Mouse (Mus musculus): ENCODE data around the gene Proser2. TPM values are rescaled to one million over a fixed set of nuclear protein-coding genes. Genes with fewer than 3 reads are reported as not detected.

The Proser2 gene
- 5.2 and 5.9 TPM in 2 replicates for polyA plus RNA-seq (2011; ENCODE audit: insufficient read depth, insufficient read length, low read depth, missing spikeins)

DNA sequence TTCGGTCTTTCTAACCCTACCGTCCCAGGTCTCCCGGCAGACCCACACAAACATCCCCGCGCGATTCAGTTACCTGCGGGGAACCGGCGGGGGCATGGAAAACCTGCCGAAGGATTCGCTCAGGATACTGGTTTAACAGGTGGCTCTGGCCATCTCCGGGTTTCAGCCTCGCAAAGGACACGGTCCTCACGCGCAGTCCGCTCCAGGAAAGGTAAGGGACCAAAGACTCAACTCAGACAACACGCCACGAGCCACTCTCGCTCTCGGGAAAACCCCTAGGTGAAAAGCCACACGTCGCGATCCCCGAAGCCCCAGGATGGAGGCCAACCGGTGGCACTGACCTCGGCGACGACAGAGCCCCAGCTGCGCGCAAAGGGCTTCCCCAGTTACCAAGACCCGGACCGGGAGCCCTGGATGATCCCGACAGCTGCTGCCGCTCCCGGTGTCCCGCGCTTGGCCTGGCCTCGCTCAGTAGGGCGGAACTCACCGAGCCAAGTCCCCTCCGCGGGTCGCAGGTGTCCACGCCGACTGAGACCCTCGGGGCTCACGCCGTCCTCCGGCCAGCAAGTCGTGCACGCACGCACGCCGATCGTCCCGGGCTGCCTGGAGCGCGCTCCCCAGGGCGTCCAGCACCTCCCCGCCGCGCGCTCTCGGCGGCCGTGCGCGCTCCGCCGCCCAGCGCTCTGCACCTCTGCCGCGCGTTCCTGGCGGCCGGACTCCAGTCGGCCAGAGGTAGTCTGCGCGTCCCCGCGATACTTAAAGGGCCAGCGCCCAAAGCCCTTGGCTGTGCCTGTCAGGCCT lies at the start of gene Proser2:
Gene Proser2, minus strand, starts transcription at position 657 of the 801 bp plus-strand sequence.
- peak within 1 kb of the TSS; percentile 80 for H3K4me3 ChIP-seq (ENCODE audit: low read depth, low read length)
- no peaks in the 10 kb centered on the region for H3K9me3 ChIP-seq (replicated peaks; ENCODE audit: control insufficient read depth, insufficient read depth, low read length, poor library complexity, severe bottlenecking)
- peak within 1 kb of the TSS; percentile 51 for H3K9ac ChIP-seq (ENCODE audit: low read depth, poor library complexity, severe bottlenecking)
- no peaks in the 10 kb centered on the region; the same call in 1 of the 2 replicates for H3K27me3 ChIP-seq (ENCODE audit: control insufficient read depth, insufficient read depth, low read length, poor library complexity, severe bottlenecking)
- no peaks in the 10 kb centered on the region for H3K4me1 ChIP-seq (ENCODE audit: control insufficient read depth, insufficient read depth, low read length)
- no peak for TF ChIP-seq EP300 (IDR thresholded peaks at IDR 0.05; ENCODE audit: insufficient read depth, low read depth, low read length)
- TF ChIP-seq POLR2A (IDR thresholded peaks at IDR 0.05; ENCODE audit: insufficient read depth, low read length), result no peak
- no peak for TF ChIP-seq CTCF (IDR thresholded peaks at IDR 0.05; ENCODE audit: low read depth, low read length)
- H3K36me3 ChIP-seq (ENCODE audit: control insufficient read depth, insufficient read depth, low read length, poor library complexity, severe bottlenecking), result no peaks in the 10 kb centered on the region
- no peak within 1 kb of the TSS for H3K27ac ChIP-seq (ENCODE audit: insufficient read depth, low read length)

DNA sequence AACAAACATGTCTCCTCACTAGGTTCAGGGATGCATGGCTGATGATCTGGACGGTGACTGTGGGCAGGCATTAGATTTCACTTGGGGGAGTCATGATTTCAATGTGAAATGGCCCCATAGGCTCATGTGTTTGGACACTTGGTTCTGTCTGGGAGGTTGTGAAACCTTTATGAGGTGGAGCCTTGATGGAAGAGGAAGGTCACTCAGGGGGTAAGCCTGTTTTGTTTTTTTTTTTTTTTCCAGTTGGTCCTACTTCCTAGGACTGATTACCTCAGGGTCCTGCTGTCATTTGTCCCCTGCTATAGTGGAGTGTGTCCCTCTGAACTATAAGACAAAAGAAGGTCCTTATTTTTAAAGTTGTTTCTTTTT lies 49.7 kb upstream of the Proser2 start:
- Histone ChIP-seq H3K27ac (ENCODE audit: insufficient read depth, low read length) (no peak overlapping the region), H3K27me3 (ENCODE audit: control insufficient read depth, insufficient read depth, low read length, poor library complexity, severe bottlenecking) (no peaks in the 10 kb centered on the region), H3K4me3 (ENCODE audit: low read depth, low read length) (no peak overlapping the region), H3K36me3 (ENCODE audit: control insufficient read depth, insufficient read depth, low read length, poor library complexity, severe bottlenecking) (no peaks in the 10 kb centered on the region), H3K4me1 (ENCODE audit: control insufficient read depth, insufficient read depth, low read length) (no peaks in the 10 kb centered on the region), H3K9me3 (replicated peaks; ENCODE audit: control insufficient read depth, insufficient read depth, low read length, poor library complexity, severe bottlenecking) (no peaks in the 10 kb centered on the region), H3K9ac (ENCODE audit: low read depth, poor library complexity, severe bottlenecking) (no peak overlapping the region)
- TF ChIP-seq CTCF (IDR thresholded peaks at IDR 0.05; ENCODE audit: low read depth, low read length) (no peak), POLR2A (IDR thresholded peaks at IDR 0.05; ENCODE audit: insufficient read depth, low read length) (no peak), EP300 (IDR thresholded peaks at IDR 0.05; ENCODE audit: insufficient read depth, low read depth, low read length) (no peak)

DNA sequence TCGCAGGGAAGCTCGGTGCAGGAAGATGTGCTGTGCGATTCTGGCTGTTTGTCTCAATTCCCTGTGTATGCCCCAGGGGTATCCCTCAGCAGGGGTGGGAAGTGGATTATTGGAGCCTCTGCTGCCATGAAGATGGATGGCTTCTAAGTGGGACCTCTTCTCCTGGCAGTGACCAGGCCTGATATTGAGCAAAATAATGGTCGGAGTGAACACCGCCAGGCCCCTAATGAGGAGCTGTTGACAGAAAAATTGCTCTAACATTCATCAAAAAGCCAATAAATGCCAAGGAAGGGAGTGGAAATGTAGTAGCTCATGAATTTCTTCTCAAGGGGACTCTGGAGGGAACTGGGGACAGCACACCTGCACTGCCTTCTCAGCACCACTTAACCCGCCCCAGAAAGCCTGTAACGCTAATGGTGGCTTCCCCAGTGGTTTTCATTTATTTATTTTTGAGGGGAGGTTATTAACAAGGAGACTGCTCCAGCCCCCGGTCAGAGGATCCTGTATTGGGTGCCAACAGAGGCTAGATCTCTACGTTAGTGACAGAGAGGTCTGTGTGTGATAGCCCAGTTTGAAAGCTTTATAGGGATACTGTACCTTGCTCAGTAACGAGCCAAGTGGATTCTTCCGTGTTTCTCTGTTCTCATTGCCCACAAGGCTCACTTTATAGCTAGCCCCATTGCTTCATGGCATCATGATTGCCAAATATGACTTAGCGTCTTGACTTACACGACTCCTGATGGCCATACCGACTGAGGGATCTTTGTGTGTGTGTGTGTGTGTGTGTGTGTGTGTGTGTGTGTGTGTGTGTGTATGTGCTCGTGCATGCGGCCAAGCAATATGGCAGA lies 49.1 kb upstream of the Proser2 start:
- H3K27ac ChIP-seq (ENCODE audit: insufficient read depth, low read length), result no peak overlapping the region
- H3K9me3 ChIP-seq (replicated peaks; ENCODE audit: control insufficient read depth, insufficient read depth, low read length, poor library complexity, severe bottlenecking), result no peaks in the 10 kb centered on the region
- TF ChIP-seq EP300 (IDR thresholded peaks at IDR 0.05; ENCODE audit: insufficient read depth, low read depth, low read length) (no peak), CTCF (IDR thresholded peaks at IDR 0.05; ENCODE audit: low read depth, low read length) (no peak)

DNA sequence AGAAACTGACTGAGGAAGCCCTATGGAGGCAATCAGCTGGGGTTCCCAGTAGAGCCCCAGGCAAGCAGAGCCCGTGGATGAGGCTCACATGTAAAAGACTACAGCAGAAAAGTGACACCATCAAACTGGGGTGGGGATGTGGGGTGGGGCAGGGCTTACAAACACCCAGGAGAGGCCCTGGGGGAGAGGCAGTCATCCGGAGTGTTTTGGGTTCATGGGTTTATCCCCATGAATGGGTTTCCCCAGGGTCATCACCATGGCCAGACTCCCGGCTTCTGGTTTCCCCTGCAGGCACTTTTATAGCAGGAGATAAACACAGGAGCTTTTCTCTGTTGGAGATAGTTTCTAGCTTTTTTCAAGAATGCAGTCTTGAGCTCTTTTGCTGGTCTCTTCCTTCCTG lies 43.0 kb upstream of the Proser2 start:
- Histone ChIP-seq H3K27ac (ENCODE audit: insufficient read depth, low read length) (peak overlapping the region; percentile 31; the same call in 1 of the 2 replicates), H3K36me3 (ENCODE audit: control insufficient read depth, insufficient read depth, low read length, poor library complexity, severe bottlenecking) (no peaks in the 10 kb centered on the region), H3K9me3 (replicated peaks; ENCODE audit: control insufficient read depth, insufficient read depth, low read length, poor library complexity, severe bottlenecking) (peaks cover 10% of the 10 kb centered on the region), H3K4me3 (ENCODE audit: low read depth, low read length) (no peak overlapping the region), H3K27me3 (ENCODE audit: control insufficient read depth, insufficient read depth, low read length, poor library complexity, severe bottlenecking) (no peaks in the 10 kb centered on the region), H3K4me1 (ENCODE audit: control insufficient read depth, insufficient read depth, low read length) (peaks cover 2% of the 10 kb centered on the region), H3K9ac (ENCODE audit: low read depth, poor library complexity, severe bottlenecking) (no peak overlapping the region)
- no peak for TF ChIP-seq CTCF (IDR thresholded peaks at IDR 0.05; ENCODE audit: low read depth, low read length)
- no peak for TF ChIP-seq POLR2A (IDR thresholded peaks at IDR 0.05; ENCODE audit: insufficient read depth, low read length)
- TF ChIP-seq EP300 (IDR thresholded peaks at IDR 0.05; ENCODE audit: insufficient read depth, low read depth, low read length), result no peak

More for the DNA sequence above, 49.1 kb upstream of the Proser2 start:
- Histone ChIP-seq H3K4me3 (ENCODE audit: low read depth, low read length) (no peak overlapping the region), H3K36me3 (ENCODE audit: control insufficient read depth, insufficient read depth, low read length, poor library complexity, severe bottlenecking) (no peaks in the 10 kb centered on the region), H3K27me3 (ENCODE audit: control insufficient read depth, insufficient read depth, low read length, poor library complexity, severe bottlenecking) (no peaks in the 10 kb centered on the region), H3K4me1 (ENCODE audit: control insufficient read depth, insufficient read depth, low read length) (no peaks in the 10 kb centered on the region), H3K9ac (ENCODE audit: low read depth, poor library complexity, severe bottlenecking) (no peak overlapping the region)

DNA sequence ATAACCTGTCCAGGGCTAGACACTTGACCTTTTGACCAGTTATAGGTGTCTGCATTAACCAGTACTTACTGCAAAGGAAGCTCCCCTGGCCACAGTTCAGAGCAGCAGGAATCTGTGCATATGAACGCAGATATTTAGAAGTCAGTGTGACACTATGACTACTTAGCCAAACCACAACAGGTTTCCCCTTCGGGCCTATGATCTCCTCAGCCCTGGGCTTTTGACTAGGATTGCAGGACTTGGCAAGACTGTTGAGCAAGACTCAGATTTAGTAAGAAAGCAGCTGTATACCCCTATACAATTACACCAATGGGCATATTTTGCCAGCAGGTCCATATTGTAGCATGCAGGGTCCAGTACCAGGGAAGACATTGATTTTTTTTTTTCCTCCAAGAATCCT lies 38.5 kb upstream of the Proser2 start:
- TF ChIP-seq POLR2A (IDR thresholded peaks at IDR 0.05; ENCODE audit: insufficient read depth, low read length) (no peak), CTCF (IDR thresholded peaks at IDR 0.05; ENCODE audit: low read depth, low read length) (no peak), EP300 (IDR thresholded peaks at IDR 0.05; ENCODE audit: insufficient read depth, low read depth, low read length) (no peak)
- Histone ChIP-seq H3K4me1 (ENCODE audit: control insufficient read depth, insufficient read depth, low read length) (peaks cover 4% of the 10 kb centered on the region), H3K27ac (ENCODE audit: insufficient read depth, low read length) (no peak overlapping the region), H3K9me3 (replicated peaks; ENCODE audit: control insufficient read depth, insufficient read depth, low read length, poor library complexity, severe bottlenecking) (peaks cover 10% of the 10 kb centered on the region), H3K4me3 (ENCODE audit: low read depth, low read length) (no peak overlapping the region), H3K36me3 (ENCODE audit: control insufficient read depth, insufficient read depth, low read length, poor library complexity, severe bottlenecking) (no peaks in the 10 kb centered on the region), H3K27me3 (ENCODE audit: control insufficient read depth, insufficient read depth, low read length, poor library complexity, severe bottlenecking) (no peaks in the 10 kb centered on the region), H3K9ac (ENCODE audit: low read depth, poor library complexity, severe bottlenecking) (no peak overlapping the region)

Data from ES-Bruce4 (cell line).